26 mouse cellular contexts compared by ENCODE assay signal in the genomic region with DNA sequence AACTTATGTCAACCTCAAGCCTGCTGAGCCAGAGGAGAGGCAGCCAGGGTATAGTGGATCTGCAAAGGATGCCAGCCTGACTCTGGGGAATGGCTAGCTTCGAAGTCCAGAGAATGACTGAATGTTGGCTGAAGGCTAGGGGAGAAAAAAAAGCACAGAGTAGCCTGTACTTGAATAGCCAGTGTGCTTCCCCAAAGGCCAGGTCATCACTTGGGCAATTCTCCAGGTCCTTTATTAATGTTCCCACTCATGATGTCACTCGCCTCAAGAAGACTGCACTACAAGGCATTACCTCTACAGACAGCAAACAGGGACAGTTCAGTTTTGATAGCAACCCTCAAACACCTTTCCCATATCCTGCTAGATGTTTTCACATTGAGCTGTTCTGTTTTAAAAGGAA. TPM values are rescaled to one million over a fixed set of nuclear protein-coding genes. Genes with fewer than 3 reads are reported as not detected.
DNase-seq lines count a peak whose midpoint lies in the region.
"Had no signal": no experiment of that assay in that cellular context is flagged by ENCODE, and none has a peak within 500 bp of the region (broad histone marks: within the 10 kb centered on the region; RNA-seq: fewer than 3 reads in every experiment).

No protein-coding gene starts in this region.

- H3K4me1 ChIP-seq in limb, embryonic 10.5 days: no peaks in the 10 kb centered on the region
- H3K4me1 ChIP-seq: embryonic facial prominence, embryonic 13.5 days; heart, embryonic 10.5 days had no signal

- H3K9me3 ChIP-seq in limb, embryonic 10.5 days (replicated peaks): no peaks in the 10 kb centered on the region
- H3K9me3 ChIP-seq: embryonic facial prominence, embryonic 10.5 days; embryonic facial prominence, embryonic 13.5 days; forebrain, embryonic 12.5 days; forebrain, embryonic 15.5 days; heart, embryonic 10.5 days; heart, embryonic 13.5 days had no signal

- H3K27ac ChIP-seq in limb, embryonic 10.5 days: no peak overlapping the region
- H3K27ac ChIP-seq: embryonic facial prominence, embryonic 10.5 days; embryonic facial prominence, embryonic 13.5 days; forebrain, embryonic 12.5 days; forebrain, embryonic 15.5 days; heart, adult 2 months; heart, embryonic 10.5 days; heart, embryonic 13.5 days; hindbrain, embryonic 14.5 days had no signal

- no peaks in the 10 kb centered on the region for H3K27me3 ChIP-seq in limb, embryonic 10.5 days (ENCODE audit: low read depth, poor library complexity, severe bottlenecking)
- H3K27me3 ChIP-seq: embryonic facial prominence, embryonic 13.5 days; forebrain, embryonic 12.5 days; forebrain, embryonic 15.5 days; heart, embryonic 13.5 days; Patski had no signal

- no peaks in the 10 kb centered on the region for H3K36me3 ChIP-seq in limb, embryonic 10.5 days
- H3K36me3 ChIP-seq: embryonic facial prominence, embryonic 10.5 days; forebrain, embryonic 12.5 days; forebrain, embryonic 15.5 days had no signal

- no peak overlapping the region for H3K4me3 ChIP-seq in limb, embryonic 10.5 days
- H3K4me3 ChIP-seq: embryonic facial prominence, embryonic 10.5 days; embryonic facial prominence, embryonic 13.5 days; erythroblast, embryonic 14.5 days; forebrain, embryonic 12.5 days; forebrain, embryonic 15.5 days; heart, adult 2 months; heart, embryonic 10.5 days; heart, embryonic 13.5 days had no signal

- peak; percentile 40 to 51 for DNase-seq in adrenal gland, postnatal 36 days
- no peak for DNase-seq in adrenal gland, postnatal 14 days
- DNase-seq in MN1 (ENCODE audit: low spot score): peak; percentile 60
- peak; percentile 64 for DNase-seq in brain, adult 2 months (ENCODE audit: low read depth, low spot score)
- no peak for DNase-seq in limb, embryonic 10.5 days (ENCODE audit: low spot score)
- no peak for DNase-seq in gastrocnemius, postnatal 14 days
- DNase-seq: cerebellum, adult 11-12 months; cerebellum, adult 8-10 months; cerebellum, postnatal 10 days; cerebellum, postnatal 36 days; embryo, embryonic 11 days; gastrocnemius, postnatal 36 days; heart, adult 2 months; heart, postnatal 14 days; heart, postnatal 4 days had no signal

- WGBS in limb, embryonic 10.5 days: 86% methylated on average over 2 of the region's 2 CpGs

- intact Hi-C loops in gastrocnemius, postnatal 14 days (cut with DNase I; ENCODE audit: low total_unique reads): no loop called here

RNA-seq across cellular contexts. Expression of a gene that starts 20.5 kb away (rescaled TPM):
- total RNA-seq in adrenal gland, postnatal 36 days (2021): not detected
- total RNA-seq in adrenal gland, postnatal 14 days (2021): not detected in 2 replicates
- 2.0 and 16.0 TPM in 2 replicates for polyA plus RNA-seq in limb, embryonic 10.5 days (2016; fragmentation: Nextera tagmentation; extraction: Ambion mirVana)
- 10 to 100 TPM; 67.9 to 75.3 TPM for total RNA-seq in gastrocnemius, postnatal 14 days (2021)
- total RNA-seq: granulocyte monocyte progenitor cell, adult 5-6 weeks; heart, adult 2 months; heart, postnatal 14 days had no signal
- polyA plus RNA-seq: erythroblast, embryonic 14.5 days; heart, adult 2 months; intestine, embryonic 14.5 days; Patski had no signal

RNA-seq across cellular contexts. Expression of a gene that starts 22.4 kb away (rescaled TPM):
- 1 to 10 TPM in 1 of 2 experiments, under 1 TPM in 1; 0.60 to 1.1 TPM for total RNA-seq in adrenal gland, postnatal 36 days (2021)
- 0.67 and 1.6 TPM in 2 replicates for total RNA-seq in adrenal gland, postnatal 14 days (2021)
- 1.8 and 2.3 TPM in 2 replicates for polyA plus RNA-seq in limb, embryonic 10.5 days (2016; fragmentation: Nextera tagmentation; extraction: Ambion mirVana)
- total RNA-seq in gastrocnemius, postnatal 14 days (2021): 1 to 10 TPM; 4.3 to 6.7 TPM

RNA-seq across cellular contexts. Expression of a gene that starts 51.5 kb away (rescaled TPM):
- total RNA-seq in adrenal gland, postnatal 36 days (2021): 10 to 100 TPM; 49.2 to 52.6 TPM
- 39.7 and 50.9 TPM in 2 replicates for total RNA-seq in adrenal gland, postnatal 14 days (2021)
- polyA plus RNA-seq in limb, embryonic 10.5 days (2016; fragmentation: Nextera tagmentation; extraction: Ambion mirVana): 118 TPM in 2 replicates
- 10 to 100 TPM; 13.8 to 19.5 TPM for total RNA-seq in gastrocnemius, postnatal 14 days (2021)

Comparison
In these comparisons a context has a peak if more than half of its experiments do, and no peak if none do; other contexts are left out.
1. DNase-seq: peak in adrenal gland, postnatal 36 days (2 of 2), MN1 (single experiment) and brain, adult 2 months (single experiment); none in adrenal gland, postnatal 14 days (single experiment), limb, embryonic 10.5 days (single experiment) and gastrocnemius, postnatal 14 days (single experiment).
2. RNA of a gene that starts 20.5 kb away (total RNA-seq): 67.9 to 75.3 TPM in gastrocnemius, postnatal 14 days; not detected in adrenal gland, postnatal 36 days and not detected in adrenal gland, postnatal 14 days; every median in the first group is over 10 times any median in the second.